Mouse (Mus musculus) ES-E14 (cell line): ENCODE measurements at regions not wholly inside any gene's neighbourhood (a gene's known extent, or its start where the extent isn't known, plus 50 kb on each side); places are given as distances from the start of the nearest gene placed in this dataset.

Source experiments
- DNase-seq: peaks from one replicate; pipeline ENCODE4 v3.0.0-alpha.2; 2013; ENCODE audit warnings: low read depth, low spot score
- H3K27ac ChIP-seq: 2 replicates; pipeline ENCODE4 v1.5.1; 2012; ENCODE audit warnings: low read depth, mild to moderate bottlenecking, low read length, moderate library complexity, mixed read lengths; ENCODE audit not compliant: poor library complexity, insufficient read depth, severe bottlenecking
- H3K36me3 ChIP-seq: 2 replicates; pipeline ENCODE4 v1.6.1; 2012; ENCODE audit warnings: mild to moderate bottlenecking, low read length, moderate library complexity, mixed read lengths; ENCODE audit not compliant: control insufficient read depth, poor library complexity, insufficient read depth, severe bottlenecking
- H3K4me1 ChIP-seq, 2 experiments: fragments of 150-350 bp in 1 of 2; sonication (generic) in 1 of 2; 2 replicates each; pipeline ENCODE4 v1.6.1; 2012; ENCODE audit warnings: low read length in 2 of 2, mild to moderate bottlenecking in 1 of 2, mixed read lengths in 1 of 2; ENCODE audit not compliant: control insufficient read depth in 2 of 2, insufficient read depth in 2 of 2, poor library complexity in 1 of 2
- H3K4me3 ChIP-seq, 2 experiments: fragments of 150-350 bp in 1 of 2; sonication (generic) in 1 of 2; 2 replicates each; pipeline ENCODE4 v1.5.1; 2012; ENCODE audit warnings: low read length in 2 of 2, low read depth in 1 of 2, mild to moderate bottlenecking in 1 of 2, mixed read lengths in 1 of 2; ENCODE audit not compliant: insufficient read depth in 1 of 2, poor library complexity in 1 of 2, severe bottlenecking in 1 of 2
- H3K9ac ChIP-seq: 2 replicates; pipeline ENCODE4 v1.6.1; 2012; ENCODE audit warnings: low read depth, mild to moderate bottlenecking, low read length, mixed read lengths; ENCODE audit not compliant: poor library complexity, insufficient read depth, severe bottlenecking
- H3K9me3 ChIP-seq: fragments of 150-350 bp; sonication (generic); 2 replicates; pipeline ENCODE4 v1.6.1; 2012; ENCODE audit warnings: low read depth, mild to moderate bottlenecking, low read length; ENCODE audit not compliant: control insufficient read depth, insufficient read depth
- CHD2 ChIP-seq: IDR thresholded peaks from 2 replicates; pipeline ENCODE4 v1.6.1; 2014; ENCODE audit warnings: mild to moderate bottlenecking, low read depth, low read length, inconsistent platforms
- HCFC1 ChIP-seq: IDR thresholded peaks from 2 replicates; pipeline ENCODE4 v1.6.1; 2012; ENCODE audit warnings: low read length, inconsistent platforms, borderline replicate concordance; ENCODE audit not compliant: insufficient read depth
- MAFK ChIP-seq: IDR thresholded peaks from 2 replicates; pipeline ENCODE4 v1.6.1; 2014; ENCODE audit warnings: mild to moderate bottlenecking, low read depth, low read length, inconsistent platforms; ENCODE audit not compliant: insufficient read depth
- ZC3H11A ChIP-seq: IDR thresholded peaks from 2 replicates; pipeline ENCODE4 v1.6.1; 2012; ENCODE audit warnings: low read depth, mild to moderate bottlenecking, inconsistent platforms, low read length, borderline replicate concordance
- ZNF384 ChIP-seq: IDR thresholded peaks from 2 replicates; pipeline ENCODE4 v1.6.1; 2012; ENCODE audit warnings: low read depth, low read length, inconsistent platforms
- in situ Hi-C, 2 experiments: fragments of 600-800 bp; cut with MboI; formaldehyde crosslinking; loops; one replicate each; pipeline ENCODE4 v1.15.1; 2025; ENCODE audit warnings: low sequenced_read_pairs in 2 of 2, inconsistent platforms in 1 of 2; ENCODE audit not compliant: unreplicated experiment in 2 of 2

DNA sequence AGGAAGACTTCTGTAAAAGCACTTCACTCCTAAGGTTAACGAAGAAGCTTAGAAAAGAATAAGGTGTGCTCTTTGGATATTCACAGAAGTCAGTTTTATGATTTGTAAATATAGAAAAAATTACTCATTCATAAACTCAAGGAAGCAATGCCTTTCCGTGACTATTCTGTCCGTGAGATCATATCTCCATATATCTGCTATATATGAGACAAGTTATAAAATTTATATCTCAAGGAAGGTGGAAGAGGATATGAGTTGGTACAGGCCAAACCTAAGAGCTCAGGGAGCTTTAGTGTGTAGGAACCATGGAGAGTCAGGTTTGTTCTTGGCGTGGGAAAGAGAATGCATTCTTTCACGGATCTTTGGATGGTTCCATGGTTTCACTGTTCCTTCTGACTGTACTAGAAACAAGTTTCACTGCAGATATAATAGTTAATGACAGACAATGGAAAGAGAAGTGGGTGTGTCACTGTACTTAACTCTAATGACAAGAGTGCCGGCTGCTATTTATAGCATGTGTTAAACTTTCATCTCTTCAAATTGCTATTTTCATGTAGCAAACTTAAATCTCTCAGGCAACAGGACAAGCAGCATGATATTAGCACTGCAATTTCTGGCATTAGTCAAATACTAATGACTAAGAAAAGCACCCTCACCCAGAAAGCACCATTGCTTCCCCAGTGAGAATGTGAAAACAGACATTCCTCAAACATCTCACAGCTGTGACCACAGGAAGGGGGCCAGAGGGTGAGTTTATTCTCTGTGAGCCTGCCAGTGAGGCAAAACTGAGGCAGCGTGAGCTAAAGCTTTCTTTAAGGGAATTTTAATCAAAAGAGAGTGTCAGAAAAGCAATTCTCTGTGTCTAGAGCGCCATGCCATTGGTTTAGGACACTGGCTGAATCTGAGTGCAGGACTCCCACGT lies 67.4 kb downstream of the Areg start:
- no peaks in the 10 kb centered on the region for H3K4me1 ChIP-seq
- no peaks in the 10 kb centered on the region for H3K9me3 ChIP-seq
- no peak for DNase-seq
- H3K9ac ChIP-seq, result no peak overlapping the region
- H3K27ac ChIP-seq, result no peak overlapping the region
- no peaks in the 10 kb centered on the region for H3K36me3 ChIP-seq
- TF ChIP-seq ZC3H11A (no peak), MAFK (no peak), HCFC1 (no peak), ZNF384 (no peak), CHD2 (no peak)
- H3K4me3 ChIP-seq, result no peak overlapping the region
- in situ Hi-C loops, result no loop called here

DNA sequence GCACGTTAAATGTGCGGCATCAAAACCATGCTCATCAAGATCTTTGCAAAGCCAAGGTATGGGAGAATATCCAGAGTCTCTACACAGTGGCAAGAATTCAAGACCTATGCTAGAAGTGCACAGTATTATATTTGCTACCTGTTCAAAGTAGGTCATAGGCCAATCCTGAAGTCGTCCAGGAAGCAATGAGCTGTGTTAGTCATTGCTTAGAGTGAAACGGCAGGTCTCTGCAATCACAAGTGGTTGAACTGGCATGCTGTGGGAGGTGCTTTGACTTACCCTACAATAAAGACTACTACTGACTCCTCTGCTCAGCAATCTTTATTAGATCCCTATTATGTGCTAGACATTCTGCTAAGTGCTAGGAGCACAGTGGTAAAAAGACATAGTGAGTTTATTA lies 80.8 kb downstream of the Areg start:
- TF ChIP-seq ZNF384 (no peak), HCFC1 (no peak), ZC3H11A (no peak), CHD2 (no peak), MAFK (no peak)
- no peak overlapping the region for H3K9ac ChIP-seq
- no peaks in the 10 kb centered on the region for H3K4me1 ChIP-seq
- no peak for DNase-seq
- no peak overlapping the region for H3K27ac ChIP-seq
- no peak overlapping the region for H3K4me3 ChIP-seq
- no peaks in the 10 kb centered on the region for H3K9me3 ChIP-seq
- in situ Hi-C loops, result no loop called here
- H3K36me3 ChIP-seq, result no peaks in the 10 kb centered on the region

DNA sequence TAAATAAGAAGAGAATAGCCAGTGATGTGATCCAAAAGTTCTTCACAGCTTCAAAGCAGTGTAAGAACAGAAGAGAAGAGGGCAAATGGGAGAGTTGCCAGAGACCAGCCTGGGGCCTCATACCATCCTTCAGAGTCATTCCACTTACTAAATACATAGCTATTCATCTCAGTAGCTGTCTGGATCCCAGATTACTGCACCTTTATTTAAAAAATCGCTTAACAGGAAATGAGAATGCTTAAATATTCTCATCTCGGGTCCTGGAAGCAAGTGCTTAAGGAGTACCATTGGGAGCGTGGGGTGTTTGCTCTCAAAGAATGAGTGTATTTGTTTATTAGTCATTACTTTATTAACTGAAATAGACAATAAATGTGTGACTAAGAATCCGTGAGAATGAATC lies 102.3 kb downstream of the Areg start:
- in situ Hi-C loops, result no loop called here
- no peaks in the 10 kb centered on the region for H3K9me3 ChIP-seq
- TF ChIP-seq MAFK (no peak), ZNF384 (no peak), HCFC1 (no peak), CHD2 (no peak), ZC3H11A (no peak)
- H3K36me3 ChIP-seq, result no peaks in the 10 kb centered on the region
- H3K9ac ChIP-seq, result no peak overlapping the region
- no peak for DNase-seq
- no peaks in the 10 kb centered on the region for H3K4me1 ChIP-seq
- H3K27ac ChIP-seq, result no peak overlapping the region
- H3K4me3 ChIP-seq, result no peak overlapping the region

DNA sequence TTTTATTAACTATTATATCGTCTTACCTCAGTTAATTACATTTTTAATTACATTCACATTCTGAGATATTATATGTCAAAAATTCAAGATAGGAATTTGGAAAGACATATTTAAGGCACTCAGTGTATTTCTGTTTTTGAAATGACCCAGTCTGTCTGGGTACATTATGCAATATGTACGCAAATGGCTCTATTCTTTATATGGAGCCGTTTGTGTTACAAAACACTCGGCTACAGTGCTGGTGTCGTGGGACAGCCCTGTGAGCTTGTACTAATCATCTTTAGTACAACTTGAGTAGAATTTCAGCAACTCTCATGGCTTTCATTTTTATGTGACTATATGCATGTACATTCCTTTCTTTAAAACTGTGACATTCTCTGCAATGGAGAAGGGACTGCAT lies 108.0 kb downstream of the Areg start:
- Histone ChIP-seq H3K9ac (no peak overlapping the region), H3K4me1 (no peaks in the 10 kb centered on the region), H3K27ac (no peak overlapping the region), H3K9me3 (no peaks in the 10 kb centered on the region), H3K4me3 (no peak overlapping the region), H3K36me3 (no peaks in the 10 kb centered on the region)
- in situ Hi-C loops, result no loop called here
- DNase-seq, result no peak
- TF ChIP-seq MAFK (no peak), CHD2 (no peak), ZNF384 (no peak), HCFC1 (no peak), ZC3H11A (no peak)

DNA sequence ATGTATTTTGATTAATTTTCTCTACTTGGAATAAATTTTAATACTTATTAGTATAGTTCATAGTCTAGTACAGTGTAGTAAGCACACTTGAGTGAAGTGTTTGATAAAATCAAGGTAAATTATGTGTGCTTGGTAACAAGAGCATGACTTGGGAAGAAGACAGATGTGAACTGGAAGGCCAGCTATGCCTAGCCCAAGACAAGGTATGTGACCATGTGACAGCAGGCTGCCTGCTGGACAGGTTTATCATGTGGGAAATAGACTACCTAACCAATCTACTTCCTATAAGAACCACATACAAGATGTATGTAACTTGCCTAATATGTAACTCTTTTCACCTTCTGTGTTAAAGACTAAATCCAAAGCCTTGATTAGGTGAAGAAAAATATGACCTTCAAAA lies 122.5 kb downstream of the Areg start:
- Histone ChIP-seq H3K9ac (no peak overlapping the region), H3K27ac (no peak overlapping the region), H3K36me3 (no peaks in the 10 kb centered on the region), H3K4me1 (no peaks in the 10 kb centered on the region), H3K4me3 (no peak overlapping the region), H3K9me3 (no peaks in the 10 kb centered on the region)
- TF ChIP-seq CHD2, result no peak
- TF ChIP-seq ZNF384, result no peak
- TF ChIP-seq ZC3H11A, result no peak
- no peak for TF ChIP-seq MAFK
- TF ChIP-seq HCFC1, result no peak
- no peak for DNase-seq
- in situ Hi-C loops, result loop anchor here in 1 of 2 experiments (25.0 kb wide), 1 partner anchor 100 kb away; no protein-coding TSS in a partner anchor
